Mouse (Mus musculus): ENCODE data around the gene Efcab6. TPM values are rescaled to one million over a fixed set of nuclear protein-coding genes. Genes with fewer than 3 reads are reported as not detected.

The Efcab6 gene
- polyA plus RNA-seq, 1 experiment from 2014 or later, result 0.12 TPM

GRCm38 (mm10) chr15:83906472-83906871 is 158.7 kb downstream of the Efcab6 start:
- H3K36me3 ChIP-seq, result no peaks in the 10 kb centered on the region
- no peak overlapping the region for H3K9ac ChIP-seq
- H3K27ac ChIP-seq, result no peak overlapping the region
- no peaks in the 10 kb centered on the region for H3K9me3 ChIP-seq (replicated peaks)
- H3K4me2 ChIP-seq (replicated peaks), result no peak overlapping the region
- WGBS, result 86% methylated on average over 13 of the region's 13 CpGs
- no peak overlapping the region for H3K4me3 ChIP-seq
- H3K27me3 ChIP-seq, result peaks cover 2% of the 10 kb centered on the region
- H3K4me1 ChIP-seq, result no peaks in the 10 kb centered on the region
- no peak for ATAC-seq (ENCODE audit: low FRiP score)

- no peaks in the 10 kb centered on the region for H3K9me3 ChIP-seq (replicated peaks)
- no peak overlapping the region for H3K4me3 ChIP-seq
- no peaks in the 10 kb centered on the region for H3K36me3 ChIP-seq
- H3K9ac ChIP-seq, result no peak overlapping the region
- no peak overlapping the region for H3K4me2 ChIP-seq (replicated peaks)
- ATAC-seq (ENCODE audit: low FRiP score), result 0 out of 2 replicates have a peak, but pooled peaks have one; percentile 54
- no peak overlapping the region for H3K27ac ChIP-seq
- H3K27me3 ChIP-seq, result peaks cover 13% of the 10 kb centered on the region
- 50% methylated on average over 9 of the region's 9 CpGs for WGBS
- no peaks in the 10 kb centered on the region for H3K4me1 ChIP-seq
Observed at GRCm38 (mm10) chr15:83897286-83897685, 167.9 kb downstream of the Efcab6 start.

- Histone ChIP-seq H3K4me1 (no peaks in the 10 kb centered on the region), H3K9ac (no peak overlapping the region), H3K4me3 (no peak overlapping the region), H3K27me3 (peaks cover 13% of the 10 kb centered on the region), H3K36me3 (no peaks in the 10 kb centered on the region), H3K9me3 (replicated peaks) (no peaks in the 10 kb centered on the region), H3K4me2 (replicated peaks) (no peak overlapping the region), H3K27ac (no peak overlapping the region)
- no peak for ATAC-seq (ENCODE audit: low FRiP score)
- WGBS, result 19% methylated on average over 9 of the region's 9 CpGs
Observed at GRCm38 (mm10) chr15:83896011-83896410, 169.2 kb downstream of the Efcab6 start.

- no peak overlapping the region for H3K27ac ChIP-seq
- no peaks in the 10 kb centered on the region for H3K4me1 ChIP-seq
- no peaks in the 10 kb centered on the region for H3K9me3 ChIP-seq (replicated peaks)
- H3K4me3 ChIP-seq, result no peak overlapping the region
- H3K27me3 ChIP-seq, result peaks cover 13% of the 10 kb centered on the region
- no peaks in the 10 kb centered on the region for H3K36me3 ChIP-seq
- 85% methylated on average over 7 of the region's 7 CpGs for WGBS
- no peak overlapping the region for H3K9ac ChIP-seq
- ATAC-seq (ENCODE audit: low FRiP score), result no peak
- H3K4me2 ChIP-seq (replicated peaks), result no peak overlapping the region
Observed at GRCm38 (mm10) chr15:83894261-83894660, 170.9 kb downstream of the Efcab6 start.

GRCm38 (mm10) chr15:83892871-83893270 is 172.3 kb downstream of the Efcab6 start:
- Histone ChIP-seq H3K4me3 (no peak overlapping the region), H3K9ac (no peak overlapping the region), H3K9me3 (replicated peaks) (no peaks in the 10 kb centered on the region), H3K4me2 (replicated peaks) (no peak overlapping the region), H3K27me3 (peaks cover 13% of the 10 kb centered on the region), H3K27ac (no peak overlapping the region), H3K4me1 (no peaks in the 10 kb centered on the region), H3K36me3 (no peaks in the 10 kb centered on the region)
- 85% methylated on average over 15 of the region's 15 CpGs for WGBS
- ATAC-seq (ENCODE audit: low FRiP score), result no peak

- Histone ChIP-seq H3K9me3 (replicated peaks) (no peaks in the 10 kb centered on the region), H3K4me2 (replicated peaks) (no peak overlapping the region), H3K27ac (no peak overlapping the region), H3K36me3 (no peaks in the 10 kb centered on the region), H3K4me3 (no peak overlapping the region), H3K4me1 (0 out of 2 replicates have a peak, but pooled peaks cover 3% of the 10 kb centered on the region), H3K9ac (no peak overlapping the region), H3K27me3 (no peaks in the 10 kb centered on the region)
- WGBS, result 86% methylated on average over 9 of the region's 9 CpGs
- no peak for ATAC-seq (ENCODE audit: low FRiP score)
Observed at GRCm38 (mm10) chr15:83884291-83884690, 180.9 kb downstream of the Efcab6 start.

GRCm38 (mm10) chr15:83883821-83884220 is 181.4 kb downstream of the Efcab6 start:
- no peak overlapping the region for H3K27ac ChIP-seq
- no peaks in the 10 kb centered on the region for H3K9me3 ChIP-seq (replicated peaks)
- no peak for ATAC-seq (ENCODE audit: low FRiP score)
- no peaks in the 10 kb centered on the region for H3K36me3 ChIP-seq
- no peaks in the 10 kb centered on the region for H3K27me3 ChIP-seq
- no peak overlapping the region for H3K9ac ChIP-seq
- H3K4me1 ChIP-seq, result 0 out of 2 replicates have a peak, but pooled peaks cover 3% of the 10 kb centered on the region
- H3K4me2 ChIP-seq (replicated peaks), result no peak overlapping the region
- WGBS, result 95% methylated on average over 8 of the region's 8 CpGs
- no peak overlapping the region for H3K4me3 ChIP-seq

- Histone ChIP-seq H3K4me2 (replicated peaks) (no peak overlapping the region), H3K9ac (no peak overlapping the region), H3K36me3 (no peaks in the 10 kb centered on the region), H3K9me3 (replicated peaks) (no peaks in the 10 kb centered on the region), H3K4me1 (0 out of 2 replicates have a peak, but pooled peaks cover 3% of the 10 kb centered on the region), H3K4me3 (no peak overlapping the region), H3K27ac (no peak overlapping the region), H3K27me3 (no peaks in the 10 kb centered on the region)
- no peak for ATAC-seq (ENCODE audit: low FRiP score)
- 24% methylated on average over 5 of the region's 5 CpGs for WGBS
Observed at GRCm38 (mm10) chr15:83879845-83880244, 185.3 kb downstream of the Efcab6 start.

- Histone ChIP-seq H3K4me1 (peaks cover 3% of the 10 kb centered on the region; the same call in 1 of the 2 replicates), H3K27me3 (no peaks in the 10 kb centered on the region), H3K9me3 (replicated peaks) (no peaks in the 10 kb centered on the region), H3K4me2 (replicated peaks) (no peak overlapping the region), H3K36me3 (no peaks in the 10 kb centered on the region), H3K4me3 (no peak overlapping the region), H3K27ac (no peak overlapping the region), H3K9ac (no peak overlapping the region)
- 90% methylated on average over 2 of the region's 2 CpGs for WGBS
- ATAC-seq (ENCODE audit: low FRiP score), result no peak
Observed at GRCm38 (mm10) chr15:83877898-83878297, 187.3 kb downstream of the Efcab6 start.

- no peak for ATAC-seq (ENCODE audit: low FRiP score)
- peaks cover 5% of the 10 kb centered on the region for H3K4me1 ChIP-seq
- H3K4me2 ChIP-seq (replicated peaks), result no peak overlapping the region
- no peak overlapping the region for H3K4me3 ChIP-seq
- WGBS, result 57% methylated on average over 11 of the region's 11 CpGs
- H3K27me3 ChIP-seq, result no peaks in the 10 kb centered on the region
- H3K9me3 ChIP-seq (replicated peaks), result no peaks in the 10 kb centered on the region
- H3K36me3 ChIP-seq, result no peaks in the 10 kb centered on the region
- no peak overlapping the region for H3K9ac ChIP-seq
- H3K27ac ChIP-seq, result no peak overlapping the region
Observed at GRCm38 (mm10) chr15:83877155-83877866, 187.9 kb downstream of the Efcab6 start.

GRCm38 (mm10) chr15:83870936-83871335 is 194.2 kb downstream of the Efcab6 start:
- WGBS, result 6% methylated on average over 16 of the region's 17 CpGs
- H3K9ac ChIP-seq, result no peak overlapping the region
- peaks cover 15% of the 10 kb centered on the region for H3K4me1 ChIP-seq
- H3K4me2 ChIP-seq (replicated peaks), result peak overlapping the region; percentile 26
- no peak overlapping the region for H3K4me3 ChIP-seq
- H3K36me3 ChIP-seq, result no peaks in the 10 kb centered on the region
- peaks cover 17% of the 10 kb centered on the region; the same call in 1 of the 2 replicates for H3K27me3 ChIP-seq
- H3K27ac ChIP-seq, result no peak overlapping the region
- no peaks in the 10 kb centered on the region for H3K9me3 ChIP-seq (replicated peaks)
- no peak for ATAC-seq (ENCODE audit: low FRiP score)

GRCm38 (mm10) chr15:83865626-83866025 is 199.6 kb downstream of the Efcab6 start:
- H3K4me3 ChIP-seq, result no peak overlapping the region
- no peaks in the 10 kb centered on the region for H3K4me1 ChIP-seq
- H3K36me3 ChIP-seq, result no peaks in the 10 kb centered on the region
- H3K4me2 ChIP-seq (replicated peaks), result no peak overlapping the region
- peaks cover 14% of the 10 kb centered on the region; the same call in 1 of the 2 replicates for H3K27me3 ChIP-seq
- H3K27ac ChIP-seq, result no peak overlapping the region
- WGBS, result 95% methylated on average over 5 of the region's 5 CpGs
- no peak for ATAC-seq (ENCODE audit: low FRiP score)
- H3K9me3 ChIP-seq (replicated peaks), result no peaks in the 10 kb centered on the region
- H3K9ac ChIP-seq, result no peak overlapping the region

- no peaks in the 10 kb centered on the region for H3K9me3 ChIP-seq (replicated peaks)
- no peak overlapping the region for H3K4me2 ChIP-seq (replicated peaks)
- no peak overlapping the region for H3K9ac ChIP-seq
- H3K27me3 ChIP-seq, result no peaks in the 10 kb centered on the region
- no peak overlapping the region for H3K4me3 ChIP-seq
- no peaks in the 10 kb centered on the region for H3K4me1 ChIP-seq
- no peak for ATAC-seq (ENCODE audit: low FRiP score)
- H3K36me3 ChIP-seq, result no peaks in the 10 kb centered on the region
- no peak overlapping the region for H3K27ac ChIP-seq
- 18% methylated on average over 8 of the region's 8 CpGs for WGBS
Observed at GRCm38 (mm10) chr15:83857129-83857528, 208.1 kb downstream of the Efcab6 start.

Data from hindbrain, embryonic 12.5 days (tissue).